Mouse (Mus musculus): ENCODE results near the gene Kdm2a. TPM values are rescaled to one million over a fixed set of nuclear protein-coding genes. Genes with fewer than 3 reads are reported as not detected.

The Kdm2a gene
- polyA plus RNA-seq, 1 experiment from 2014 or later, result 37.0 TPM

DNA sequence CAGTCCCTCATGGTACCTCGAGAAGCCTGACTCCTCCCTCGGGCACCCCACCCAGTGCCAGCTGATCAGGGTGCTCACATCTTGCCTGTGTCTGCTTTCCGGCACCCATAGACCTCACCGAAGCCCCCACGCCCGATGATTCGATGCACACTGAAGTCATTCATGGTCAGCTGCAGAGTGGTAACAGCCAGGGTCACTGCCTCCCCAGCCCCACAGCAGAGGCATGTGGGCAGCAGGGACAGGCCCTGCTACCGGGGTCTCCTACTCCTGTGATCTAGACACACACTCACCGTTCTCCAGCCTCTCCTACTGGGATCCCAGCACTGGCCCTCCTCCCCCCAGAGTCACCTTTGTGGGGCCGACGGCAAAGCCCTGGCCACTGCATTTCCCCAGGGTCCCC, 106.9 kb downstream of the Kdm2a start:
- WGBS, result 92% methylated on average over 11 of the region's 11 CpGs
- Histone ChIP-seq H3K36me3 (ENCODE audit: control insufficient read depth, insufficient read depth, low read length) (peaks cover 43% of the 10 kb centered on the region), H3K27me3 (ENCODE audit: control insufficient read depth, insufficient read depth, low read length) (no peaks in the 10 kb centered on the region), H3K9me3 (replicated peaks; ENCODE audit: control insufficient read depth, low read length) (no peaks in the 10 kb centered on the region), H3K4me1 (ENCODE audit: control insufficient read depth, insufficient read depth, low read length) (no peaks in the 10 kb centered on the region), H3K4me3 (replicated peaks; ENCODE audit: low read length) (no peak overlapping the region), H3K4me2 (ENCODE audit: low read depth, low read length) (no peak overlapping the region), H3K27ac (ENCODE audit: low read length) (no peak overlapping the region), H3K9ac (ENCODE audit: low read length) (no peak overlapping the region)
- no peak for ATAC-seq (ENCODE audit: insufficient read depth, low FRiP score)

DNA sequence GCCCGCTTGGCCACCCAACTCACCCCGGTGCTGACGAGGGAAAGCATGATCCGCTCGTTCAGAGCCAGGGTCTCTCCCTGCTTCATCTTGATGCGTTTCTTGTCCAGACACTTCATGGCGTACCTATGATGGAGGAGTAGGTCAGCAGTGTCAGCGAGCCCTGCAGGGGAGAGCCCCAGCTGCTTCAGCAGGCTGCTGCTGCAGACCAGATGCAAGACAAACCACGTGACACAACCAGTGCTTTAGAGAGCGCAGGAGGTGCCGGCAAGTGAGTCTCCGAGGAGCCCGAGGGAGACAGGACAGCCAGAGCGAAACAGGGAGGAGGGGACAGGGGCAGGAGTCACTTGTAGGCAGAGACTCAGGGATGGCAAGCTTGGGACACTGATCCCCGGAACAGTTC, 107.3 kb downstream of the Kdm2a start:
- H3K27me3 ChIP-seq (ENCODE audit: control insufficient read depth, insufficient read depth, low read length), result no peaks in the 10 kb centered on the region
- WGBS, result 72% methylated on average over 15 of the region's 15 CpGs
- no peak overlapping the region for H3K27ac ChIP-seq (ENCODE audit: low read length)
- no peak overlapping the region for H3K4me2 ChIP-seq (ENCODE audit: low read depth, low read length)
- no peak overlapping the region for H3K9ac ChIP-seq (ENCODE audit: low read length)
- no peaks in the 10 kb centered on the region for H3K4me1 ChIP-seq (ENCODE audit: control insufficient read depth, insufficient read depth, low read length)
- peaks cover 46% of the 10 kb centered on the region for H3K36me3 ChIP-seq (ENCODE audit: control insufficient read depth, insufficient read depth, low read length)
- no peak for ATAC-seq (ENCODE audit: insufficient read depth, low FRiP score)
- no peaks in the 10 kb centered on the region for H3K9me3 ChIP-seq (replicated peaks; ENCODE audit: control insufficient read depth, low read length)
- H3K4me3 ChIP-seq (replicated peaks; ENCODE audit: low read length), result no peak overlapping the region

DNA sequence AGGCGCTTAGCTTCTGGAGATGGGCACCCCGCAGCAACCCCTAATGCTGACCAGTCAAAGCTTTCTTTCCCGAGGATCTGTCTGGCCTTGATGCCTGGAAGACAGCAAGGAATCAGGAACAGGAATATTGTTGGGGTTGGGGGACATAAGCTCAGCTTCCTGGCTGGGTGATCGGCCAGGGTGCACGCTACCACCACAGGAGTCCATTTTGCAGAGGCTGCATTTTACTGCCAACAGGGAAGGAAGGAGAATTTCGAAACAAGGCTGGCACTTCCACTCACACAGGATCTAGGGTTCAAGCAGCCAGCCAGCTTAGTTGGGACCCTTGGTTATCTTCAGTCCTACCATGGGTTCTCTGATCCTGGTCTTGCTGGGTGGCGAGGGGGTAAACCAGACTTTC, 114.4 kb downstream of the Kdm2a start:
- 43% methylated on average over 7 of the region's 7 CpGs for WGBS
- Histone ChIP-seq H3K4me2 (ENCODE audit: low read depth, low read length) (peak overlapping the region; percentile 78), H3K27me3 (ENCODE audit: control insufficient read depth, insufficient read depth, low read length) (no peaks in the 10 kb centered on the region), H3K9me3 (replicated peaks; ENCODE audit: control insufficient read depth, low read length) (0 out of 2 replicates have a peak, but pooled peaks cover 3% of the 10 kb centered on the region), H3K4me3 (replicated peaks; ENCODE audit: low read length) (peak overlapping the region; percentile 67), H3K9ac (ENCODE audit: low read length) (peak overlapping the region; percentile 78; the same call in 1 of the 2 replicates), H3K36me3 (ENCODE audit: control insufficient read depth, insufficient read depth, low read length) (peaks cover 26% of the 10 kb centered on the region), H3K27ac (ENCODE audit: low read length) (peak overlapping the region; percentile 58), H3K4me1 (ENCODE audit: control insufficient read depth, insufficient read depth, low read length) (0 out of 2 replicates have a peak, but pooled peaks cover 4% of the 10 kb centered on the region)
- no peak for ATAC-seq (ENCODE audit: insufficient read depth, low FRiP score)

DNA sequence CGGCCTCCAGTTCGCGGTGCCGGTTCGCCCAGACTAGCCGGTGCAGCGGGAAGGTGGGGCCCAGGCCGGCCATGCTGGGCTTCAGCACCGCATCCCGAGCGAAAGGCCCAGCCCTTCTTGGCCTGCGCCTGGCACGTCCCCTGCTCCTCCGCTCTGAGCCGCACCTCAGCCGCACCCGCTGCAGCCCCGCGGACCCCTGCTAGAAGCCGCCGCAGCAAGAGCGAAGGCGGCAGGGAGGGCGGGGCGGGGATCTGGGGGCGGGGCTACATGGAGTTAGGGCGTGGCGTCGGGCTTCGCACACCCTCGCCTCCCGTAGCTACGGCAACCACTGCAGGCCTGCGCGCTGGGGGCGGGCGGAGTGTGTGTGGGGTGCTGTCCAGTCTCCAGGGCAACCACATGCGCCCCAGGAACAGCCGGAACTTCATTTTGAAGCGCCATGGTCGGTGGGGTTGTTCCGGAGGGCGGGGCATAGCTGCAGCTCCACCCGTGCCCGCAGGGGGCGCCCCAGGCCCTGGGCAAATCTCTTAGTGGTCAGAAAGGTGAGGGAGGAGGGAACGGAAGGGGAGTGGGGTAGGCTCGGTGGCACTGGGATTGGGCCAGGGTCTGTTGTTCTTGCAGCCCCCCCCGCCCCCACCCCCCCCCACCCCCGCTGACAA, 115.1 kb downstream of the Kdm2a start, which contains the start of gene Ankrd13d:
Ankrd13d (minus strand) TSS at position 240 of the 656 bp plus-strand sequence.
- WGBS, result 0% methylated on average over 50 of the region's 50 CpGs
- Histone ChIP-seq H3K27ac (ENCODE audit: low read length) (peak within 1 kb of the TSS; percentile 58), H3K9ac (ENCODE audit: low read length) (peak within 1 kb of the TSS; percentile 78), H3K4me1 (ENCODE audit: control insufficient read depth, insufficient read depth, low read length) (0 out of 2 replicates have a peak, but pooled peaks cover 4% of the 10 kb centered on the region), H3K36me3 (ENCODE audit: control insufficient read depth, insufficient read depth, low read length) (peaks cover 26% of the 10 kb centered on the region), H3K4me2 (ENCODE audit: low read depth, low read length) (peak within 1 kb of the TSS; percentile 78), H3K9me3 (replicated peaks; ENCODE audit: control insufficient read depth, low read length) (0 out of 2 replicates have a peak, but pooled peaks cover 3% of the 10 kb centered on the region), H3K27me3 (ENCODE audit: control insufficient read depth, insufficient read depth, low read length) (no peaks in the 10 kb centered on the region), H3K4me3 (replicated peaks; ENCODE audit: low read length) (peak within 1 kb of the TSS; percentile 67)
- ATAC-seq (ENCODE audit: insufficient read depth, low FRiP score), result peak; percentile 95

DNA sequence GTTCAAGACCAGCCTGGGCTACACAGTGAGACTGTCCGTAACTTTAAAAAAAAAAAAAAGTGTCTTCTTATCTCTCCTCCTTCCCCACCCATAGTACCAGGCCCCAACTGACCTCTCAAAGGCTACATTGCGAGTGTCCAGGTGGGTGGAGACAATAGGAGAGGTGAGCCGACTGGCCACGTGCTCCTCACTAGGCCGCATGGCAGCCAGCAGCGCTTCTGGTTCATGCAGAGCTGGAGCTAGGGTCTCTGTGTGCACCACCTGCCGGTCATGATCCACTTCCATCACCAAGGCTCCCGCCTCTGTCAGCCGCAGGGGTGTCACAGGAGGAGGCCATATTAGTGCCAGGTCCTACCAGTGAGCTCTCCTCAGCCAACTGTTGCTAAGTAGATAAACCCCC, 117.7 kb downstream of the Kdm2a start:
- H3K36me3 ChIP-seq (ENCODE audit: control insufficient read depth, insufficient read depth, low read length), result peaks cover 5% of the 10 kb centered on the region
- no peak overlapping the region for H3K9ac ChIP-seq (ENCODE audit: low read length)
- 0 out of 2 replicates have a peak, but pooled peaks cover 4% of the 10 kb centered on the region for H3K4me1 ChIP-seq (ENCODE audit: control insufficient read depth, insufficient read depth, low read length)
- H3K4me2 ChIP-seq (ENCODE audit: low read depth, low read length), result no peak overlapping the region
- H3K9me3 ChIP-seq (replicated peaks; ENCODE audit: control insufficient read depth, low read length), result peaks cover 7% of the 10 kb centered on the region; the same call in 1 of the 2 replicates
- 90% methylated on average over 9 of the region's 9 CpGs for WGBS
- no peak overlapping the region for H3K27ac ChIP-seq (ENCODE audit: low read length)
- H3K4me3 ChIP-seq (replicated peaks; ENCODE audit: low read length), result no peak overlapping the region
- no peak for ATAC-seq (ENCODE audit: insufficient read depth, low FRiP score)
- H3K27me3 ChIP-seq (ENCODE audit: control insufficient read depth, insufficient read depth, low read length), result no peaks in the 10 kb centered on the region

DNA sequence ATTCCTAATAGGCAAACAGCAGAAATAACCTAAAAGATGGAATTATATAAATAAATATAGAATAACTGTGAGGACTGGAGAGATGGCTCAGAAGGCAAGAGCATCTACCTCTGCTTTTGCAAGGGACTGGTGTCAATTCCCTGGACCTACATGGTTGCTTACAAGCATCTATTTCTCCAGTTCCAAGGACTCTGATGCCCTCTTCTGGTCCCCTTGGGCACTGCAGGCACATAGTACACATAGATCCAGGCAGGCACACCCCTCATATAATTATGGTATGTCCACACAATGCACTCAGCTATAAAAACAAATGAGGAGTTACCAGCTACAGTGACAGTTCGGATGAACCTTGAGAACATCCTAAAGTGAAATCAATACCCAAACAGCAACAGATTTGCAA, 118.6 kb downstream of the Kdm2a start:
- Histone ChIP-seq H3K4me2 (ENCODE audit: low read depth, low read length) (no peak overlapping the region), H3K4me3 (replicated peaks; ENCODE audit: low read length) (no peak overlapping the region), H3K9me3 (replicated peaks; ENCODE audit: control insufficient read depth, low read length) (peaks cover 7% of the 10 kb centered on the region; the same call in 1 of the 2 replicates), H3K9ac (ENCODE audit: low read length) (no peak overlapping the region), H3K27ac (ENCODE audit: low read length) (no peak overlapping the region), H3K27me3 (ENCODE audit: control insufficient read depth, insufficient read depth, low read length) (no peaks in the 10 kb centered on the region), H3K4me1 (ENCODE audit: control insufficient read depth, insufficient read depth, low read length) (0 out of 2 replicates have a peak, but pooled peaks cover 4% of the 10 kb centered on the region), H3K36me3 (ENCODE audit: control insufficient read depth, insufficient read depth, low read length) (peaks cover 5% of the 10 kb centered on the region; the same call in 1 of the 2 replicates)
- WGBS, result 98% methylated on average over 1 of the region's 1 CpGs
- ATAC-seq (ENCODE audit: insufficient read depth, low FRiP score), result no peak

DNA sequence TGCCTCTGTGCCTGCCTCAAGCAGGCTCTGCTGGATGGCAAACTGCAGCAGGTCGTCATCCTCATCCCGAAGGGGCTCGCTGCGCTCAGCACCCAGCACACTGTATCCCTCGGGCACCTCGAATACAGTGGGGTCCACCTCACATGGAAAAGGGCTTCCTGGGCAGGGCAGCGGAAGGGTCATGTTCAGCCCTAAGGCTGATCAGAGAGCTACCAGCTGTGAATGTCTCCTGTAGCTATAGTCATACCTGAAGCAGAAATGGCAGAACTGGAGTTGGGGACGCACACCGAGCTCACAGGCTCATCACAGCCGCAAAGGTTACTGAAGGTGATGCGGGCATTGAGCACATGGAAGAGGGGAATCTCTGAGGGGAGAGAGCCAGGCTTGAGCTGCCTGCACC, 127.1 kb downstream of the Kdm2a start:
- Histone ChIP-seq H3K4me2 (ENCODE audit: low read depth, low read length) (no peak overlapping the region), H3K36me3 (ENCODE audit: control insufficient read depth, insufficient read depth, low read length) (no peaks in the 10 kb centered on the region), H3K27me3 (ENCODE audit: control insufficient read depth, insufficient read depth, low read length) (no peaks in the 10 kb centered on the region), H3K4me1 (ENCODE audit: control insufficient read depth, insufficient read depth, low read length) (0 out of 2 replicates have a peak, but pooled peaks cover 3% of the 10 kb centered on the region), H3K9me3 (replicated peaks; ENCODE audit: control insufficient read depth, low read length) (peaks cover 2% of the 10 kb centered on the region; the same call in 1 of the 2 replicates), H3K4me3 (replicated peaks; ENCODE audit: low read length) (no peak overlapping the region), H3K27ac (ENCODE audit: low read length) (no peak overlapping the region), H3K9ac (ENCODE audit: low read length) (no peak overlapping the region)
- ATAC-seq (ENCODE audit: insufficient read depth, low FRiP score), result no peak
- 94% methylated on average over 11 of the region's 11 CpGs for WGBS

DNA sequence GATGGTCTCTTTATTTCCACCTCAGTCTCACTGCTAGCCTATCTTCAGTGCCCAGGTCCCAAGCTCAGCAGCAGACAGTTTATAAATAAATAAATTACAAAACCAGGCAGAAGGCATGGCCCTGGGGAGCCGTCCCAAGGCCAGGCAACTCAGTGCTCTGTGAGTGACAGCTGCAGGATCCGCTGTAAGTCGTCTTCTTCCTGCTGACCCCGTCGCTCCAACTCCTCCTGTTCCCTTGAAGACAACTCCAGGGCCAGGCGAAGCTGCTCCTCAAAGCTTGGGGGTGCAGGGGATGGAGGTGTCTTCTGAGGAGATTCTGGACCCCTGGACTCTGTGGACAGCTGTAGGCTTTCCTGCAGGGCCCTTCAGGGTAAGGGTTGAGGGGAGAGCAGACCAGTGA, 127.9 kb downstream of the Kdm2a start:
- H3K4me2 ChIP-seq (ENCODE audit: low read depth, low read length), result no peak overlapping the region
- no peak for ATAC-seq (ENCODE audit: insufficient read depth, low FRiP score)
- no peaks in the 10 kb centered on the region for H3K36me3 ChIP-seq (ENCODE audit: control insufficient read depth, insufficient read depth, low read length)
- 0 out of 2 replicates have a peak, but pooled peaks cover 3% of the 10 kb centered on the region for H3K4me1 ChIP-seq (ENCODE audit: control insufficient read depth, insufficient read depth, low read length)
- H3K4me3 ChIP-seq (replicated peaks; ENCODE audit: low read length), result no peak overlapping the region
- 74% methylated on average over 6 of the region's 6 CpGs for WGBS
- H3K27me3 ChIP-seq (ENCODE audit: control insufficient read depth, insufficient read depth, low read length), result no peaks in the 10 kb centered on the region
- H3K9me3 ChIP-seq (replicated peaks; ENCODE audit: control insufficient read depth, low read length), result no peaks in the 10 kb centered on the region
- H3K9ac ChIP-seq (ENCODE audit: low read length), result no peak overlapping the region
- no peak overlapping the region for H3K27ac ChIP-seq (ENCODE audit: low read length)

DNA sequence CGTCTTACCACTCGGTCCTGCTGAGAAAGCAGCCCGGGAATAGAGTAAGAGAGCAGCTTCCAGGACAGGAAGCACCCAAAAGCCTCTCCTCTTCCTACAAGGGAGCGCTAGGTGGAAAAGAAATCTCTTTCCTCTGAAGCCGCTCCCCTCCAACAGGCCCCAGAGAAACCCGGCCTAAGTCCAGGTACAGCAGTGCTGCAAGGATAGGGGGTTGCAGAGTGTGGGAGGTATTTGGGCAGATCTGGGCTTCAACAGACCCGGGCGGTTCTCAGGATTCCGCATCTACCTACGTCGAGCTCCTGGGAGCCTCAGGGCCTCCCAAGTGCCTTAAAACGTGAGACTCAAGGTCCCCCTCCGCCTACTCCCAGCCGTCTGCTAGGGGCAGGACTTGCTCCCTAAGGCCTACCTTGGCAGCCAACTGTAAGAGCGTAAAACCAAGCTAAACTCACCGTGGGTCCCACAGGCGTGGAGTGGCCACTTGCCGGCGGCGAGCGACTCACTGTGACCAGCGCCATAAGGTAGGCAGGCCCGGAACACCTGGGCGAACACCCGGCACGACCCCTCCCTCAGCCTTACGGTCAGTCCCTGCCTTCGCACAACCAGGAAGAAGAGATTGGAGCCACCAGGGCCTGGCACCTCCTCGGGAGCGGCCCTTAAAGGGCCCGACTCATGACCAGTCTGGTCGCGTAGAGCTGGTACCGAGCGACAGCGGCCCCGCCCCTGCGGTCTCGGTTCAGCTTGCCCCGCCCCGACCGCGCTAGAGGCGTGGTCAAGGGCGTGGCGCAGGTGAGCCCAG, 129.3 kb downstream of the Kdm2a start, which contains the start of gene Ssh3:
Ssh3 (minus strand) TSS at position 615 of the 796 bp plus-strand sequence.
- peak within 1 kb of the TSS; percentile 79 for H3K27ac ChIP-seq (ENCODE audit: low read length)
- no peaks in the 10 kb centered on the region for H3K27me3 ChIP-seq (ENCODE audit: control insufficient read depth, insufficient read depth, low read length)
- 6% methylated on average over 46 of the region's 46 CpGs for WGBS
- H3K36me3 ChIP-seq (ENCODE audit: control insufficient read depth, insufficient read depth, low read length), result no peaks in the 10 kb centered on the region
- H3K9ac ChIP-seq (ENCODE audit: low read length), result peak within 1 kb of the TSS; percentile 79
- peak; percentile 93 for ATAC-seq (ENCODE audit: insufficient read depth, low FRiP score)
- peaks cover 7% of the 10 kb centered on the region; the same call in 1 of the 2 replicates for H3K4me1 ChIP-seq (ENCODE audit: control insufficient read depth, insufficient read depth, low read length)
- peak within 1 kb of the TSS; percentile 61 for H3K4me2 ChIP-seq (ENCODE audit: low read depth, low read length)
- H3K9me3 ChIP-seq (replicated peaks; ENCODE audit: control insufficient read depth, low read length), result no peaks in the 10 kb centered on the region
- H3K4me3 ChIP-seq (replicated peaks; ENCODE audit: low read length), result peak within 1 kb of the TSS; percentile 61
